Mouse (Mus musculus) hindbrain, embryonic 11.5 days (tissue): Measurements from ENCODE around the gene Hoxa5. TPM values are rescaled to one million over a fixed set of nuclear protein-coding genes. Genes with fewer than 3 reads are reported as not detected.

Experiments used
- ATAC-seq: fragments of 200-750 bp; cut with Nextera tagmentation; 2 replicates; pipeline ENCODE4 v1.8.0; 2017; ENCODE audit warnings: mild to moderate bottlenecking, moderate TSS enrichment, moderate library complexity; ENCODE audit not compliant: low FRiP score
- DNase-seq: peaks from one replicate; pipeline ENCODE4 v3.0.0-alpha.2; 2015; ENCODE audit warnings: low spot score
- H3K27ac ChIP-seq: fragments of 300-500 bp; sonication (generic); 2 replicates; pipeline ENCODE4 v1.5.1; 2014; ENCODE audit warnings: mild to moderate bottlenecking, low read depth, low read length
- H3K27me3 ChIP-seq: fragments of 300-500 bp; sonication (generic); 2 replicates; pipeline ENCODE4 v1.6.1; 2014; ENCODE audit warnings: mild to moderate bottlenecking, low read length, moderate library complexity, mixed read lengths; ENCODE audit not compliant: control insufficient read depth, insufficient read depth
- H3K36me3 ChIP-seq: fragments of 300-500 bp; sonication (generic); 2 replicates; pipeline ENCODE4 v1.6.1; 2014; ENCODE audit warnings: mild to moderate bottlenecking, low read length, moderate library complexity, mixed read lengths; ENCODE audit not compliant: control insufficient read depth, insufficient read depth
- H3K4me1 ChIP-seq: fragments of 300-500 bp; sonication (generic); replicated peaks from 2 replicates; pipeline ENCODE4 v1.6.1; 2014; ENCODE audit warnings: low read length, mixed read lengths; ENCODE audit not compliant: control insufficient read depth, insufficient read depth
- H3K4me2 ChIP-seq: fragments of 300-500 bp; sonication (generic); replicated peaks from 2 replicates; pipeline ENCODE4 v1.6.1; 2014; ENCODE audit warnings: mild to moderate bottlenecking, low read depth, low read length
- H3K4me3 ChIP-seq: fragments of 300-500 bp; sonication (generic); 2 replicates; pipeline ENCODE4 v1.5.1; 2014; ENCODE audit warnings: low read depth, low read length
- H3K9ac ChIP-seq: fragments of 300-500 bp; sonication (generic); 2 replicates; pipeline ENCODE4 v1.6.1; 2014; ENCODE audit warnings: low read depth, low read length
- H3K9me3 ChIP-seq: fragments of 300-500 bp; sonication (generic); 2 replicates; pipeline ENCODE4 v1.6.1; 2016; ENCODE audit warnings: low read length; ENCODE audit not compliant: control insufficient read depth
- WGBS: fragments of 180-500 bp; shearing (Covaris S2); extraction: QIAGEN DNeasy Blood & Tissue Kit; methylation state at CpG from one replicate; pipeline ENCODE4 v1.1.7; 2014; 5-methylcytosine and 5-hydroxymethylcytosine counted together
- microRNA counts: library from miRNA; unstranded; fragments of <30 nt; microRNA quantifications from one replicate; lab custom pipeline; 2015
- polyA plus RNA-seq: library from polyadenylated mRNA; unstranded; fragments of >200 nt; fragmentation: Nextera tagmentation; extraction: Ambion mirVana; gene quantifications from 2 replicates; pipeline ENCODE4 v1.2.1, GENCODE M21; 2014

Hoxa5 gene
- polyA plus RNA-seq, 1 experiment from 2014 or later: 23.8 TPM

- Histone ChIP-seq H3K36me3 (no peaks in the 10 kb centered on the region), H3K4me2 (no peak overlapping the region), H3K4me3 (no peak overlapping the region), H3K27ac (no peak overlapping the region), H3K9ac (no peak overlapping the region), H3K9me3 (no peaks in the 10 kb centered on the region), H3K27me3 (peaks cover 66% of the 10 kb centered on the region), H3K4me1 (no peaks in the 10 kb centered on the region)
- WGBS: 4% methylated on average over 16 of the region's 16 CpGs
- ATAC-seq: no peak
- DNase-seq: peak; percentile 51
These were observed 51.9 kb downstream of the Hoxa5 start for GRCm38 (mm10) chr6:52152226-52153193.

MicroRNA genes within 50 kb of the gene (microRNA counts, 519-probe panel; counts per million panel counts)
- not detected for microRNA mmu-miR-196b (lab: Ali Mortazavi, UCI)

Other genes with a start within 250 kb of the Hoxa5 start
- gene Skap2, start 192.0 kb downstream of the Hoxa5 start, polyA plus RNA-seq: 29.0 and 30.9 TPM in 2 replicates
- 4.0 and 4.1 TPM in 2 replicates for gene Hoxa1, start 46.3 kb downstream of the Hoxa5 start, polyA plus RNA-seq
- gene Hoxa2, start 39.8 kb downstream of the Hoxa5 start, polyA plus RNA-seq: 63.7 and 68.1 TPM in 2 replicates
- gene 5730596B20Rik, start 27.1 kb downstream of the Hoxa5 start, polyA plus RNA-seq: 4.9 and 5.4 TPM in 2 replicates
- 11.9 and 12.8 TPM in 2 replicates for gene Hoxa4, start 12.8 kb downstream of the Hoxa5 start, polyA plus RNA-seq
- 2.1 and 11.6 TPM in 2 replicates for gene Hoxa6, start 4.1 kb upstream of the Hoxa5 start, polyA plus RNA-seq
- 13.3 and 14.2 TPM in 2 replicates for gene Hoxa3, start 8.7 kb upstream of the Hoxa5 start, polyA plus RNA-seq
- not detected in 2 replicates for gene Gm28308, start 8.8 kb upstream of the Hoxa5 start, polyA plus RNA-seq
- gene Hoxa7, start 17.3 kb upstream of the Hoxa5 start, polyA plus RNA-seq: 0.34 and 1.9 TPM in 2 replicates
- gene Hoxa9, start 26.5 kb upstream of the Hoxa5 start, polyA plus RNA-seq: 0.25 and 1.1 TPM in 2 replicates
- not detected in 2 replicates for gene Hoxa10, start 36.3 kb upstream of the Hoxa5 start, polyA plus RNA-seq
- gene Hoxa11, start 41.2 kb upstream of the Hoxa5 start, polyA plus RNA-seq: not detected in 2 replicates
- not detected in 2 replicates for gene Hoxa13, start 56.3 kb upstream of the Hoxa5 start, polyA plus RNA-seq
- 5.2 and 5.9 TPM in 2 replicates for gene Evx1, start 108.9 kb upstream of the Hoxa5 start, polyA plus RNA-seq